Mouse (Mus musculus) erythroblast, embryonic 14.5 days (primary cell): Measurements from ENCODE around the gene Prss12. TPM values are rescaled to one million over a fixed set of nuclear protein-coding genes. Genes with fewer than 3 reads are reported as not detected.
A peak's percentile ranks its signal among the peaks of the same experiment; 100 is the strongest.

Experiments used
- H3K27me3 ChIP-seq: 2 replicates; pipeline ENCODE4 v1.6.1; 2012; ENCODE audit warnings: inconsistent platforms; ENCODE audit not compliant: control insufficient read depth
- H3K36me3 ChIP-seq: 2 replicates; pipeline ENCODE4 v1.6.1; 2012; ENCODE audit warnings: mild to moderate bottlenecking, inconsistent platforms; ENCODE audit not compliant: control insufficient read depth
- H3K4me1 ChIP-seq: 2 replicates; pipeline ENCODE4 v1.6.1; 2012; ENCODE audit warnings: inconsistent platforms; ENCODE audit not compliant: control insufficient read depth
- H3K4me3 ChIP-seq: replicated peaks from 2 replicates; pipeline ENCODE3; 2012; ENCODE audit warnings: moderate library complexity, mild to moderate bottlenecking, inconsistent platforms
- H3K9me3 ChIP-seq: 2 replicates; pipeline ENCODE4 v1.6.1; 2012; ENCODE audit warnings: low read length, inconsistent platforms, mixed read lengths; ENCODE audit not compliant: control insufficient read depth
- GATA1 ChIP-seq: IDR thresholded peaks from 2 replicates; pipeline ENCODE4 v1.6.1; 2012; ENCODE audit warnings: low read length, inconsistent platforms, mixed read lengths
- TAL1 ChIP-seq: IDR thresholded peaks from 3 replicates; pipeline ENCODE4 v1.6.1; 2012; ENCODE audit warnings: low read length, inconsistent platforms, mixed read lengths
- polyA plus RNA-seq: library from polyadenylated mRNA; stranded (reverse); fragments of >175 nt; gene quantifications from 2 replicates; pipeline ENCODE4 v1.2.3, GENCODE M21; 2012

Prss12 gene
- not detected in 2 replicates for polyA plus RNA-seq

GRCm38 (mm10) chr3:123446708-123447537, at the start of gene Prss12:
TSS of gene Prss12 (plus strand) at chr3:123446913.
- no peaks in the 10 kb centered on the region for H3K36me3 ChIP-seq
- peaks cover 64% of the 10 kb centered on the region for H3K27me3 ChIP-seq
- H3K4me1 ChIP-seq, result no peaks in the 10 kb centered on the region; the same call in 1 of the 2 replicates
- H3K9me3 ChIP-seq, result peaks cover 4% of the 10 kb centered on the region; the same call in 1 of the 2 replicates
- TF ChIP-seq TAL1 (no peak), GATA1 (no peak)
- H3K4me3 ChIP-seq, result peak within 1 kb of the TSS; percentile 29

DNA sequence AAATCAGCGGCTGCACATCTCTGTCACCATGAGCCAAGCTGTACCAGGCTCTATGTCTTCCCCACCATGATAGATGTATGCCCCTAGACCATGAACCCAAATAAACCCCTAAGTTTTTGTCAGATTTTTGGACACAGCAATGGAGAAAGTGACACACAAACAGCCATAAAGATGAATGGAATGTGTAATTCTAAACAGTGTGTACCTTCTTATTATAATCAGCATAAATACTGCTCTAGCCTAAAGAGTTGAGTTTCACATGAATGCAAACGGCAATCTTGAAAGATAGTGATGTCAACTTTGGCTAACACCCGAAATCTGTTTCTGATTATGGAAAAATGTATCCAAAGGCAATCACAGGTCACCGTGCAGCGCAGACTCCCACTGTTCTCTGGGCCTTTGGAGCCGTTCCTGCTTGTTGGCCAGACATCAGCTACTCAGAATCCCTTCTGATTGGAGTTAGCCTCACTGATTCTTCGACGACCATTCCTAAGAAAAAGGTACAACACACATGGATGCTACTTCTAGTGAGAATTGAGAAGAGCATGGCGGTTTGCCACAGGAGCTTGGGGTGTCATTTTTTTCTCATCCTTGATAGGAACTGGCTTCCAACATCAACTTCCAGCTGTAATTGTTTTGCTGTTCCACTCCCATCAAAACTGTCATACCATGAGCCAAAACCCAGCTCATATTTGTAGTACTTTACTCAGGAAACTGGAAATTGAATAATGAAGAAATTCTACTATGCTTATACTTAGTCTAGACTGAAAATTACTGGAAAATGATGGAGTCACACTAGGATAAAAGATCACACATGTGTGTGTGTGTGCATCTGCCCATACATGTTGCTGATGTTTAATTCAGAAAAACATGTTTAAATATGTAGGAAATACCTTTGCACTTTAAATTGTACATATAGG, 48.9 kb upstream of the Prss12 start:
- Histone ChIP-seq H3K4me3 (no peak overlapping the region), H3K27me3 (peaks cover 4% of the 10 kb centered on the region), H3K36me3 (no peaks in the 10 kb centered on the region), H3K9me3 (no peaks in the 10 kb centered on the region), H3K4me1 (no peaks in the 10 kb centered on the region)
- TF ChIP-seq TAL1 (no peak), GATA1 (no peak)

DNA sequence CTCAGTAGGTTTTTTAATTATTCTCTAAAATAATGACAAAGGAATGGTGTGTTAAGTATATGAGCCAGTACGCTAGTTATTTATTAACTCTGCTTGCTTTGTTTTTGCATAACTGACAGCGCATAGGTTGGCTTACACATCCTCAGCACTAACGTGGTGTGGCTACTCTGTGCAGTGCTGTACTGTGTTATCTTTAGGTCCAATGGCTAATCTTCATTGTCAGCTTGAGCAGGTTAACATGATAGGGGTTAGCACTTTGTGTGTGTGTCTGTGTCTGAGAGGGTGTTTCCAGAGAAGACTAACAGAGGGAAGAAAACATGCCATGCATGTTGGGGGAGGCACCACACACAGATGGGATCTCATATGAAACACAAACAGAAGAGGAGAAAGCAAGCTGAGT, 41.8 kb upstream of the Prss12 start:
- H3K4me3 ChIP-seq, result no peak overlapping the region
- H3K27me3 ChIP-seq, result peaks cover 4% of the 10 kb centered on the region
- no peak for TF ChIP-seq TAL1
- no peak for TF ChIP-seq GATA1
- H3K36me3 ChIP-seq, result no peaks in the 10 kb centered on the region
- peaks cover 3% of the 10 kb centered on the region; the same call in 1 of the 2 replicates for H3K4me1 ChIP-seq
- H3K9me3 ChIP-seq, result no peaks in the 10 kb centered on the region

DNA sequence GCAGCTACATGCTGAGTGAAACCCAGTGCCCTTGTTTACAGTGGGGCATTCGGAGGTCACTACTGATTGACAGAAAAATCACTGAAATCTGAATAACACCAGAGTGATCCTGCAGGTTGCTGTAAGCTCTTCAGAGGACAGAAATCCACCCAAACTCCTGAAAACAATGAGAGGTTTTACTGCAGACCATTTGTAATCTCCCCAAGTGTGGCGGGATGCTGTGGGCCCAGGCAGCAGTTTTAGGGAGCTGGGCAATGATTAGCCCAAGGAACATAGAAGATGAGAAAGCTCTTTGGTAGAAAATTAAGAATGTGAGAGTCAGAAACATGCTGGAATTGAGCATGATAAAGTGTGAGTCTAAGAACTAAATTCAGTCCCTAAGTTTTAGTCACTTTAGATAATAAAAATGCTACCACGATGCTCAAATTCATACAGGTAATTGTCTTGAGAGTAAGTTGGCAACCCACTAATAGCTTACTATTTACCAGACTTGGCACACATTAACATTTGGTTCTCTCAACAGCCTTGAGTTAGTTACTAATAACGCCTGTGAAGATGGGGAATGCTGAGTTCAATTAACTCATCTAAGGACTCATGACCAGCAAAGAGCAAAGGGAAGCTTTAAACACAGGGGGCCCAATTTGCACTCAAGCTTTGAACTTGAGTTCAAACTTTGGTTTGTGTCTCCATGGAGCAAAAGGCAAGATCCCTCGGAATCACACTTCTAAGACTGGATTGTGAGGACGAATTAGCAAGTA, 34.7 kb upstream of the Prss12 start:
- Histone ChIP-seq H3K27me3 (no peaks in the 10 kb centered on the region), H3K9me3 (no peaks in the 10 kb centered on the region; the same call in 1 of the 2 replicates), H3K4me3 (no peak overlapping the region), H3K4me1 (no peaks in the 10 kb centered on the region), H3K36me3 (no peaks in the 10 kb centered on the region)
- TF ChIP-seq TAL1 (no peak), GATA1 (no peak)

GRCm38 (mm10) chr3:123413173-123413572, 33.5 kb upstream of the Prss12 start:
- H3K9me3 ChIP-seq, result no peaks in the 10 kb centered on the region; the same call in 1 of the 2 replicates

GRCm38 (mm10) chr3:123425647-123426046, 21.1 kb upstream of the Prss12 start:
- Histone ChIP-seq H3K4me3 (no peak overlapping the region), H3K9me3 (no peaks in the 10 kb centered on the region), H3K4me1 (no peaks in the 10 kb centered on the region), H3K27me3 (no peaks in the 10 kb centered on the region), H3K36me3 (no peaks in the 10 kb centered on the region)
- TF ChIP-seq GATA1, result no peak
- no peak for TF ChIP-seq TAL1

More at GRCm38 (mm10) chr3:123413173-123413572, 33.5 kb upstream of the Prss12 start:
- Histone ChIP-seq H3K36me3 (no peaks in the 10 kb centered on the region), H3K4me1 (no peaks in the 10 kb centered on the region), H3K27me3 (no peaks in the 10 kb centered on the region), H3K4me3 (no peak overlapping the region)
- TF ChIP-seq TAL1, result no peak
- no peak for TF ChIP-seq GATA1

- Histone ChIP-seq H3K27me3 (no peaks in the 10 kb centered on the region), H3K4me1 (peaks cover 7% of the 10 kb centered on the region; the same call in 1 of the 2 replicates), H3K4me3 (no peak overlapping the region), H3K36me3 (no peaks in the 10 kb centered on the region), H3K9me3 (no peaks in the 10 kb centered on the region)
- TF ChIP-seq GATA1, result no peak
- TF ChIP-seq TAL1, result no peak
Observed at GRCm38 (mm10) chr3:123428005-123428404, 18.7 kb upstream of the Prss12 start.

DNA sequence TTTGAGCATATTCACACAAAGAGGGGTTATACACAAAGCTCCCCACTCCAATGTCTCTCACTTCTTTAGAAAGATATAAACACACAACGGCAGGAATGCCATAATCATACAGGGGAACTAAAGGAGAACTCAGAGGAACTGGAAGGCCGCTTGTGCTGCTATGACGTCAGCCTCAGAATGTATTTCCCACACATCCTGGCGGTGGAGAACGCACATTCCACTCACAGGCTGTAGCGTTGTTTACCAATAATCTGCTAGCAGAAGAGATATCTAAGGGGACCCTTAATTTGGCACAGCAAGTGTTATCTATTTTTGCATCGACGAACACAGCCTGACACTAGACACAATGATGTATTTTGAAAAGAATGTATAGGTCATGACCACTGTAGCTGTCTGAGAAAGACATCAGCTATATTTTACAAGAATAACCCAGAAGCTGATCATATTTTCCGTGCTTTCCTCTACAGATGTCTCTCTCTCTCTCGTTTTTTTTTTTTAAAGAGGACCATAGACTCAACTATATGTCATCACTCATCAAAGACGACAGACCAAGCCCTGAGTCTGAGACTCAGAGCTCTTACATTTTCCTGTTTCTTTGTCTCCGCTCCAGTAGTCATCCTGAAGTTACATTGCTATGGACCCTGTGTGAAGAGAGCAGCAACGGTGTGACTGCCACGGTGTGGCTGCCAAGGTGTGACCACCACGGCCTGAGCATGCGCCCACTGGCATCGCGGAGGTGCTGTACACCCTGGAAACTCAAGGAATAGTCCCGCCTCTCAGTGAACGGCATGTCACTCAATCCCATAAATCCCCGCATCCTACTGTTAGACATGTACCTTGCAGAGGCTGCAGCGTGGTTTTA, 16.9 kb upstream of the Prss12 start:
- H3K4me3 ChIP-seq, result no peak overlapping the region
- H3K27me3 ChIP-seq, result no peaks in the 10 kb centered on the region
- H3K9me3 ChIP-seq, result no peaks in the 10 kb centered on the region
- H3K36me3 ChIP-seq, result no peaks in the 10 kb centered on the region
- no peak for TF ChIP-seq TAL1
- no peak for TF ChIP-seq GATA1
- H3K4me1 ChIP-seq, result peaks cover 7% of the 10 kb centered on the region; the same call in 1 of the 2 replicates
